In genomic region chr8:11372080-11372479, GRCm38 (mm10) we compare ENCODE assay signal across 12 mouse cellular contexts. TPM values are rescaled to one million over a fixed set of nuclear protein-coding genes. Genes with fewer than 3 reads are reported as not detected.
DNase-seq lines count a peak whose midpoint lies in the region.
"Had no signal": no experiment of that assay in that cellular context is flagged by ENCODE, and none has a peak within 500 bp of the region (broad histone marks: within the 10 kb centered on the region; RNA-seq: fewer than 3 reads in every experiment).

No protein-coding gene starts in this region.

- intact Hi-C loops in left cerebral cortex, postnatal 10 days (cut with DNase I), result no loop called here
- intact Hi-C loops in left cerebral cortex, postnatal 25 days (cut with DNase I), result no loop called here

- peak; percentile 49 to 68 for DNase-seq in frontal cortex, adult 2 months (ENCODE audit: extremely low spot score in 1 of 2, low spot score in 1 of 2)
- DNase-seq in frontal cortex, postnatal 14 days (ENCODE audit: low spot score in 2 of 2), result no peak
- DNase-seq in left cerebral cortex, adult 18-20 months (ENCODE audit: low spot score in 2 of 2), result peak; percentile 48 to 50
- DNase-seq in left cerebral cortex, postnatal 10 days (ENCODE audit: extremely low spot score in 1 of 2, low spot score in 2 of 2), result no peak
- DNase-seq in 416B (ENCODE audit: low read depth) (peak; percentile 72), MN1 (ENCODE audit: low spot score) (no peak)
- DNase-seq in left cerebral cortex, postnatal 25 days (ENCODE audit: low spot score in 2 of 2), result peak; percentile 44 to 84
- DNase-seq in cerebellum, adult 9-11 months, result no peak
- DNase-seq: cerebellum, postnatal 10 days; kidney, postnatal 10 days; layer of hippocampus, postnatal 36 days; thymus, adult 18-20 months had no signal

RNA-seq across cellular contexts. Expression of gene Col4a1, which starts 59.5 kb away (rescaled TPM):
- 31.8 and 43.2 TPM in 2 replicates for polyA plus RNA-seq in frontal cortex, adult 2 months (2012; rRNA removed)
- 10 to 100 TPM; 39.0 to 47.4 TPM for total RNA-seq in left cerebral cortex, adult 18-20 months (2021)
- total RNA-seq in left cerebral cortex, postnatal 10 days (2021), result 100 to 1,000 TPM; 115 to 123 TPM
- total RNA-seq in left cerebral cortex, postnatal 25 days (2021), result 10 to 100 TPM; 55.5 to 63.1 TPM

RNA-seq across cellular contexts. Expression of gene Col4a2, which starts 59.5 kb away (rescaled TPM):
- polyA plus RNA-seq in frontal cortex, adult 2 months (2012; rRNA removed), result 34.3 and 39.7 TPM in 2 replicates
- total RNA-seq in left cerebral cortex, adult 18-20 months (2021), result 10 to 100 TPM; 40.9 to 45.1 TPM
- 10 to 100 TPM; 76.7 to 80.6 TPM for total RNA-seq in left cerebral cortex, postnatal 10 days (2021)
- total RNA-seq in left cerebral cortex, postnatal 25 days (2021), result 10 to 100 TPM; 47.5 to 52.4 TPM

Comparison
In these comparisons a context has a peak if more than half of its experiments do, and no peak if none do; other contexts are left out.
1. DNase-seq: peak in frontal cortex, adult 2 months (2 of 2), left cerebral cortex, adult 18-20 months (2 of 2), 416B (single experiment) and left cerebral cortex, postnatal 25 days (2 of 2); none in frontal cortex, postnatal 14 days (0 of 2), left cerebral cortex, postnatal 10 days (0 of 2), cerebellum, adult 9-11 months (single experiment) and MN1 (single experiment).